Mouse (Mus musculus): Measurements from ENCODE around the gene St3gal3. TPM values are rescaled to one million over a fixed set of nuclear protein-coding genes. Genes with fewer than 3 reads are reported as not detected.

Gene St3gal3
- polyA plus RNA-seq, 1 experiment: 19.3 TPM

- no peaks in the 10 kb centered on the region for H3K4me1 ChIP-seq (replicated peaks; ENCODE audit: control insufficient read depth, insufficient read depth, low read length)
- no peak for DNase-seq
- no peak overlapping the region for H3K4me3 ChIP-seq (ENCODE audit: control insufficient read depth, insufficient read depth, low read length)
- WGBS: 96% methylated on average over 1 of the region's 1 CpGs
- H3K27ac ChIP-seq (ENCODE audit: control insufficient read depth, insufficient read depth, low read length): no peak overlapping the region
- no peaks in the 10 kb centered on the region for H3K27me3 ChIP-seq (ENCODE audit: control insufficient read depth, insufficient read depth, low read length)
- no peaks in the 10 kb centered on the region for H3K36me3 ChIP-seq (ENCODE audit: control insufficient read depth, insufficient read depth, low read length)
- TF ChIP-seq CTCF (IDR thresholded peaks at IDR 0.05; ENCODE audit: borderline replicate concordance, control insufficient read depth, extremely low read depth, insufficient read depth, low read length, poor library complexity) (no peak), POLR2A (IDR thresholded peaks at IDR 0.05; ENCODE audit: control insufficient read depth, extremely low read depth, insufficient read depth, low read length, poor library complexity) (no peak)
Measured at GRCm38 (mm10) chr4:118076648-118077047, 58.1 kb downstream of the St3gal3 start.

DNA sequence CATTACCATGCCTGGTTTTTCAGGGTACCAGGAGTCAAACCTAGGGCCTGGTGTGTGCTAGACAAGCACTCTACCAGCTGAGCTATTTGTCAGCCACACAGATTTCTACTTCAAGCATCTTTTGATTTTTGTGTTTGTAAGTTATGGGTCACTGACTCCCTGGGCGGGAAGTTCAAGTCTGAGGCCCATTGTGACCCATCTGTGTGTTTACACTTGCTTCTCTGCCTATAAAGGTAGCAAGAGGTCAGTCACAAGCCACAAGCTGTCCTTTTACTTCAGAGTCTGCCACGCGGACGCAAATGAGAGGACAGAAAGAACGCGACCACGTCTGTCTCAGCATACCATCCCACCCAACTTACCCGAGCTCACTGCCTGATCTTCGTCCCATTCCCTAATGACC, 59.4 kb downstream of the St3gal3 start:
- TF ChIP-seq CTCF (IDR thresholded peaks at IDR 0.05; ENCODE audit: borderline replicate concordance, control insufficient read depth, extremely low read depth, insufficient read depth, low read length, poor library complexity): no peak
- no peak for TF ChIP-seq POLR2A (IDR thresholded peaks at IDR 0.05; ENCODE audit: control insufficient read depth, extremely low read depth, insufficient read depth, low read length, poor library complexity)
- Histone ChIP-seq H3K4me1 (replicated peaks; ENCODE audit: control insufficient read depth, insufficient read depth, low read length) (no peaks in the 10 kb centered on the region), H3K4me3 (ENCODE audit: control insufficient read depth, insufficient read depth, low read length) (no peak overlapping the region), H3K27me3 (ENCODE audit: control insufficient read depth, insufficient read depth, low read length) (no peaks in the 10 kb centered on the region), H3K36me3 (ENCODE audit: control insufficient read depth, insufficient read depth, low read length) (no peaks in the 10 kb centered on the region), H3K27ac (ENCODE audit: control insufficient read depth, insufficient read depth, low read length) (no peak overlapping the region)
- DNase-seq: no peak
- 97% methylated on average over 9 of the region's 9 CpGs for WGBS

- Histone ChIP-seq H3K27me3 (ENCODE audit: control insufficient read depth, insufficient read depth, low read length) (no peaks in the 10 kb centered on the region), H3K36me3 (ENCODE audit: control insufficient read depth, insufficient read depth, low read length) (no peaks in the 10 kb centered on the region), H3K4me1 (replicated peaks; ENCODE audit: control insufficient read depth, insufficient read depth, low read length) (no peaks in the 10 kb centered on the region), H3K4me3 (ENCODE audit: control insufficient read depth, insufficient read depth, low read length) (no peak overlapping the region), H3K27ac (ENCODE audit: control insufficient read depth, insufficient read depth, low read length) (no peak overlapping the region)
- 93% methylated on average over 4 of the region's 4 CpGs for WGBS
- no peak for DNase-seq
- TF ChIP-seq POLR2A (IDR thresholded peaks at IDR 0.05; ENCODE audit: control insufficient read depth, extremely low read depth, insufficient read depth, low read length, poor library complexity) (no peak), CTCF (IDR thresholded peaks at IDR 0.05; ENCODE audit: borderline replicate concordance, control insufficient read depth, extremely low read depth, insufficient read depth, low read length, poor library complexity) (no peak)
Measured at GRCm38 (mm10) chr4:118074236-118074635, 60.5 kb downstream of the St3gal3 start.

DNA sequence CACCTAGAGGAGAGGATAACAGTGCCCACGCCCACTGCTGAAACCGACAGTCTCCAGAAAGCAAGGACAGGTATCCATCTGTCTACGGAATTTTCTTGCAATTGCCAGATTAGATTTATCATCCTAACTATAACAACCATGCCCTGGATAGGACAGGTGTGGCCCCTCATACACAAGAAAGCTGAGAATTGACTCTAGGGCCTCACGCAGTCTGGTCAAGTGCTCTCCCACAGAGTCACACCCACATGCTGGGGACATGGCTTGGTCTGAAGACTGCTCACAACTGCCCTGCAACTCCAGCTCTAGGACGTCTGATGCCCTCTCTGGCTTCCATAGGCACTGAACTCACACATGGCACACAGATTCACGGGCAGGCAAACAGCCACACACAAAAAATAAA, 61.6 kb downstream of the St3gal3 start:
- no peak for TF ChIP-seq POLR2A (IDR thresholded peaks at IDR 0.05; ENCODE audit: control insufficient read depth, extremely low read depth, insufficient read depth, low read length, poor library complexity)
- TF ChIP-seq CTCF (IDR thresholded peaks at IDR 0.05; ENCODE audit: borderline replicate concordance, control insufficient read depth, extremely low read depth, insufficient read depth, low read length, poor library complexity): no peak
- DNase-seq: no peak
- no peak overlapping the region for H3K4me3 ChIP-seq (ENCODE audit: control insufficient read depth, insufficient read depth, low read length)
- H3K4me1 ChIP-seq (replicated peaks; ENCODE audit: control insufficient read depth, insufficient read depth, low read length): no peaks in the 10 kb centered on the region
- no peaks in the 10 kb centered on the region for H3K27me3 ChIP-seq (ENCODE audit: control insufficient read depth, insufficient read depth, low read length)
- WGBS: 95% methylated on average over 6 of the region's 6 CpGs
- no peaks in the 10 kb centered on the region for H3K36me3 ChIP-seq (ENCODE audit: control insufficient read depth, insufficient read depth, low read length)
- no peak overlapping the region for H3K27ac ChIP-seq (ENCODE audit: control insufficient read depth, insufficient read depth, low read length)

DNA sequence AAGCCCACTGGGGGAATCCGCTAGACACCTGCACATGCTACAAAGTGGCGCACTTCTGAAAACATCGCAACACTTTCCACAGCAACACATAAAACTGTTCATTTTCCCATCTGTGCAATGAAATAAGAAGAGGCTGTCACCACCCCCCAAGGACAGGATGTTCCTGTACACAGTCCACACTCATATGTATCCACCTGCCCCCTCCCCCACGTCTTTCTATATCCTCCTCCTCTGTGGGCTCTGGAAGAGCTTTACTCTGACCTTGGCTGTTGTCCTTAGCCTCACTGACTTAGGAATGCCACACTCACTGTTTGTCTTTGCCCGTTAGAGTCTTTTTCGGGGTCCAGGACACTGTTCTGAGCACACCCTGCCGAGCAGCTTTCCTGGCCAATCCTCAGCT, 62.8 kb downstream of the St3gal3 start:
- no peak for DNase-seq
- no peaks in the 10 kb centered on the region for H3K4me1 ChIP-seq (replicated peaks; ENCODE audit: control insufficient read depth, insufficient read depth, low read length)
- WGBS: 97% methylated on average over 7 of the region's 7 CpGs
- H3K27me3 ChIP-seq (ENCODE audit: control insufficient read depth, insufficient read depth, low read length): no peaks in the 10 kb centered on the region
- H3K36me3 ChIP-seq (ENCODE audit: control insufficient read depth, insufficient read depth, low read length): no peaks in the 10 kb centered on the region
- H3K4me3 ChIP-seq (ENCODE audit: control insufficient read depth, insufficient read depth, low read length): no peak overlapping the region
- no peak overlapping the region for H3K27ac ChIP-seq (ENCODE audit: control insufficient read depth, insufficient read depth, low read length)
- TF ChIP-seq POLR2A (IDR thresholded peaks at IDR 0.05; ENCODE audit: control insufficient read depth, extremely low read depth, insufficient read depth, low read length, poor library complexity) (no peak), CTCF (IDR thresholded peaks at IDR 0.05; ENCODE audit: borderline replicate concordance, control insufficient read depth, extremely low read depth, insufficient read depth, low read length, poor library complexity) (no peak)

- DNase-seq: no peak
Measured at GRCm38 (mm10) chr4:118070255-118071234, 64.2 kb downstream of the St3gal3 start.

More at GRCm38 (mm10) chr4:118070255-118071234, 64.2 kb downstream of the St3gal3 start:
- H3K4me1 ChIP-seq (replicated peaks; ENCODE audit: control insufficient read depth, insufficient read depth, low read length): no peaks in the 10 kb centered on the region
- TF ChIP-seq CTCF (IDR thresholded peaks at IDR 0.05; ENCODE audit: borderline replicate concordance, control insufficient read depth, extremely low read depth, insufficient read depth, low read length, poor library complexity) (no peak), POLR2A (IDR thresholded peaks at IDR 0.05; ENCODE audit: control insufficient read depth, extremely low read depth, insufficient read depth, low read length, poor library complexity) (no peak)
- no peak overlapping the region for H3K27ac ChIP-seq (ENCODE audit: control insufficient read depth, insufficient read depth, low read length)
- H3K36me3 ChIP-seq (ENCODE audit: control insufficient read depth, insufficient read depth, low read length): no peaks in the 10 kb centered on the region
- 78% methylated on average over 9 of the region's 9 CpGs for WGBS
- no peak overlapping the region for H3K4me3 ChIP-seq (ENCODE audit: control insufficient read depth, insufficient read depth, low read length)
- H3K27me3 ChIP-seq (ENCODE audit: control insufficient read depth, insufficient read depth, low read length): no peaks in the 10 kb centered on the region
